Mouse (Mus musculus): ENCODE results near the gene Gpatch1.

- no peak for TF ChIP-seq CTCF (conservative IDR thresholded peaks at IDR 0.05; ENCODE audit: low read length)
- TF ChIP-seq NANOG (IDR thresholded peaks at IDR 0.05; ENCODE audit: borderline replicate concordance, low read length), result no peak
- no peak for TF ChIP-seq POU5F1 (IDR thresholded peaks at IDR 0.05; ENCODE audit: borderline replicate concordance, low read length)
Measured at GRCm38 (mm10) chr7:35278933-35279332, 39.3 kb downstream of the Gpatch1 start.
